Mouse (Mus musculus) small intestine, adult 2 months (tissue): ENCODE results near the gene Cluh.

Experiments
- CTCF ChIP-seq: fragments of 200-500 bp; IDR thresholded peaks from 2 replicates; pipeline ENCODE4 v1.5.1; 2012; ENCODE audit warnings: low read depth, mild to moderate bottlenecking, control low read depth, inconsistent platforms, low read length, moderate library complexity, mixed read lengths; ENCODE audit not compliant: insufficient replicate concordance, insufficient read length; ENCODE audit errors: extremely low read depth
- POLR2A ChIP-seq: fragments of 200-500 bp; IDR thresholded peaks from 2 replicates; pipeline ENCODE4 v1.6.1; 2012; ENCODE audit warnings: low read depth, mild to moderate bottlenecking, control low read depth, inconsistent platforms, low read length, moderate library complexity

DNA sequence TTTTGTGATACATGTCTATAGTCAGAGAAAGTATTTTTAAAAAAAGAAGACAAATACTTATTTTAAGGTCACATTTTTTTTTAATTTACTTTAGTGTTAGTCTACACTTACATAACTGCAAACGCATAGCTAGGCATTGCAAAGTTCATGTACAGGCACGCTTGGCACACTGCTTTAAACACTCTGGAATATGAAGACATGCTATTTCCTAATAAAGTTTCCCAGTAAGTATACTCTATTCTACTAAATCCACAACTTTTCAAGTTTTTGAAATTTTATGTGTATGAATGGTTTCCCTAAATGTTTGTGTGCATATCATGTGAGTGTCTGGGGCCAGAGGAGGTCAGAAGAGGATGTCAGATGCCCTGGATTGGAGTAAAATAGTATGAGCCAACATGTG is 54.8 kb downstream of the Cluh start:
- TF ChIP-seq POLR2A (no peak), CTCF (no peak)
